In the genomic region with DNA sequence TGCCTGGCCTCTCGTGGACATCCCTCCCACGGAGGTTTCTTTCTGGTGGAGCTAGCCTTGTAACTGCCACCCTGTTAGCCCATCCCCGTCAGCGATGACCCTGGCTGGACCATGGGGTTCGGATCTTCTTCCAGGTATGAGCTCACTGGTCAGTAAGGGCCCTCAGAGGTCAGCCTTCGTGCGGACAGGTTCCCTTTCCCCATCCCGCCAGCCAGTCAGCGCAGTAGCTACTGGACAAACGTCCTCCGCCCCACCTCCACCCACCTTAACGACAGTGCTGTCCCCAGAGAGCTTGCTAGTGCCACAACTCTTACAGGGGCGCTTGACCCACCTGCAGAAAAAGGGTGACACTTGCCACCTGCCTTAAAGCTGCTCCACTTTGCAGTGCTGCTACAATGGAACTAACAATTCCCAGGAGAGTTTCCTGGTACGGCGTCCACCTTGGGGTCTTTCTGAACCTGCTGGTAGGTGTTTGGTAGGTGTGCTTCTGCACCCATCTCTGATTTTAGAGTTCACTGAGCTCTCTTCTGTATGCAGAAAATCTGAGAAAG, we compare ENCODE assay signal across 8 mouse cellular contexts. TPM values are rescaled to one million over a fixed set of nuclear protein-coding genes. Genes with fewer than 3 reads are reported as not detected.
A peak's percentile ranks its signal among the peaks of the same experiment; 100 is the strongest.
DNase-seq lines count a peak whose midpoint lies in the region; ATAC-seq and TF ChIP-seq lines count a peak whose summit lies in the region.

No protein-coding gene starts in this region.

- TF ChIP-seq CTCF in cortical plate, adult 2 months (IDR thresholded peaks at IDR 0.05; ENCODE audit: extremely low read depth, insufficient read depth, low read length), result no peak
- no peak for TF ChIP-seq CTCF in hindbrain, postnatal 0 days (IDR thresholded peaks at IDR 0.05; ENCODE audit: low read depth)

- peak; percentile 19 for DNase-seq in kidney, adult 11 months
- no peak for DNase-seq in kidney, adult 9 months
- no peak for DNase-seq in hindbrain, postnatal 0 days (ENCODE audit: low spot score)
- no peak for DNase-seq in midbrain, embryonic 10.5 days (ENCODE audit: low spot score)
- DNase-seq in frontal cortex, postnatal 36 days (ENCODE audit: low spot score in 2 of 2), result no peak
- DNase-seq in frontal cortex, adult 2 months (ENCODE audit: extremely low spot score in 1 of 2, low spot score in 1 of 2), result no peak
- DNase-seq in ovary, postnatal 10 days (ENCODE audit: low spot score), result no peak

- no peak overlapping the region for H3K27ac ChIP-seq in cortical plate, adult 2 months (ENCODE audit: insufficient read depth, low read length)
- peak overlapping the region; percentile 58; the same call in 1 of the 2 replicates for H3K27ac ChIP-seq in hindbrain, postnatal 0 days
- peak overlapping the region; percentile 81 for H3K27ac ChIP-seq in midbrain, embryonic 10.5 days (replicated peaks)

- H3K4me3 ChIP-seq in cortical plate, adult 2 months (ENCODE audit: insufficient read depth, low read length), result peak overlapping the region; percentile 39
- H3K4me3 ChIP-seq in hindbrain, postnatal 0 days (ENCODE audit: low read length), result peak overlapping the region; percentile 94
- peak overlapping the region; percentile 95 for H3K4me3 ChIP-seq in midbrain, embryonic 10.5 days

- H3K27me3 ChIP-seq in hindbrain, postnatal 0 days (ENCODE audit: insufficient read depth, low read length), result no peaks in the 10 kb centered on the region
- H3K27me3 ChIP-seq in midbrain, embryonic 10.5 days (ENCODE audit: low read depth, poor library complexity, severe bottlenecking), result peaks cover 38% of the 10 kb centered on the region

- H3K9me3 ChIP-seq in hindbrain, postnatal 0 days (ENCODE audit: low read length), result no peaks in the 10 kb centered on the region
- H3K9me3 ChIP-seq in midbrain, embryonic 10.5 days (replicated peaks), result no peaks in the 10 kb centered on the region

- ATAC-seq in hindbrain, postnatal 0 days, result no peak

- H3K36me3 ChIP-seq in hindbrain, postnatal 0 days (ENCODE audit: insufficient read depth, low read length), result peaks cover 10% of the 10 kb centered on the region; the same call in 1 of the 2 replicates
- peaks cover 11% of the 10 kb centered on the region for H3K36me3 ChIP-seq in midbrain, embryonic 10.5 days

- H3K4me2 ChIP-seq in hindbrain, postnatal 0 days (ENCODE audit: low read depth, low read length), result peak overlapping the region; percentile 98

- H3K4me1 ChIP-seq in cortical plate, adult 2 months (ENCODE audit: control insufficient read depth, insufficient read depth, low read length), result no peaks in the 10 kb centered on the region
- peaks cover 13% of the 10 kb centered on the region for H3K4me1 ChIP-seq in hindbrain, postnatal 0 days (ENCODE audit: insufficient read depth, low read length)
- H3K4me1 ChIP-seq in midbrain, embryonic 10.5 days, result peaks cover 34% of the 10 kb centered on the region

- WGBS in hindbrain, postnatal 0 days, result 9% methylated on average over 15 of the region's 15 CpGs
- WGBS in midbrain, embryonic 10.5 days, result 17% methylated on average over 15 of the region's 15 CpGs

- H3K9ac ChIP-seq in hindbrain, postnatal 0 days (replicated peaks; ENCODE audit: low read length), result peak overlapping the region; percentile 78

- no peak for TF ChIP-seq POLR2A in cortical plate, adult 2 months (IDR thresholded peaks at IDR 0.05; ENCODE audit: extremely low read depth, insufficient read depth, low read length)

RNA-seq across cellular contexts. Expression of a gene that starts 0.8 kb away (rescaled TPM):
- 20.7 and 22.2 TPM in 2 replicates for polyA plus RNA-seq in cortical plate, adult 2 months (2012; rRNA removed)
- total RNA-seq in hindbrain, postnatal 0 days (2014; rRNA removed), result 35.2 and 41.9 TPM in 2 replicates
- 9.5 and 10.2 TPM in 2 replicates for polyA plus RNA-seq in hindbrain, postnatal 0 days (2015; fragmentation: Nextera tagmentation; extraction: Ambion mirVana)
- polyA plus RNA-seq in midbrain, embryonic 10.5 days (2016; fragmentation: Nextera tagmentation; extraction: Ambion mirVana), result 8.2 and 9.4 TPM in 2 replicates
- polyA plus RNA-seq in frontal cortex, adult 2 months (2012; rRNA removed), result 20.1 and 20.8 TPM in 2 replicates

RNA-seq across cellular contexts. Expression of a gene that starts 46.7 kb away (rescaled TPM):
- polyA plus RNA-seq in cortical plate, adult 2 months (2012; rRNA removed), result 18.2 and 20.0 TPM in 2 replicates
- total RNA-seq in hindbrain, postnatal 0 days (2014; rRNA removed), result 10.3 and 11.7 TPM in 2 replicates
- 7.4 and 8.1 TPM in 2 replicates for polyA plus RNA-seq in hindbrain, postnatal 0 days (2015; fragmentation: Nextera tagmentation; extraction: Ambion mirVana)
- 10.5 and 12.9 TPM in 2 replicates for polyA plus RNA-seq in midbrain, embryonic 10.5 days (2016; fragmentation: Nextera tagmentation; extraction: Ambion mirVana)
- 19.5 and 20.6 TPM in 2 replicates for polyA plus RNA-seq in frontal cortex, adult 2 months (2012; rRNA removed)

Comparison
In these comparisons a context has a peak if more than half of its experiments do, and no peak if none do; other contexts are left out.
1. H3K4me3 ChIP-seq: peak in every context shown above with its lines; median percentile 95 in midbrain, embryonic 10.5 days; 94 in hindbrain, postnatal 0 days; 39 in cortical plate, adult 2 months.